Mouse (Mus musculus) ES-Bruce4 (cell line): ENCODE results near the gene Zfp385b. TPM values are rescaled to one million over a fixed set of nuclear protein-coding genes. Genes with fewer than 3 reads are reported as not detected.

ENCODE experiments used
- H3K27ac ChIP-seq: 2 replicates; pipeline ENCODE4 v1.5.1; 2012; ENCODE audit warnings: low read length, inconsistent platforms; ENCODE audit not compliant: insufficient read depth
- H3K27me3 ChIP-seq: 2 replicates; pipeline ENCODE4 v1.6.1; 2012; ENCODE audit warnings: mild to moderate bottlenecking, low read length, inconsistent platforms; ENCODE audit not compliant: control insufficient read depth, poor library complexity, insufficient read depth, severe bottlenecking
- H3K36me3 ChIP-seq: 2 replicates; pipeline ENCODE4 v1.6.1; 2012; ENCODE audit warnings: inconsistent platforms, mild to moderate bottlenecking, low read length, moderate library complexity; ENCODE audit not compliant: control insufficient read depth, poor library complexity, insufficient read depth, severe bottlenecking
- H3K4me1 ChIP-seq: one replicate; pipeline ENCODE4 v1.8.1; 2011; ENCODE audit warnings: low read length; ENCODE audit not compliant: control insufficient read depth, insufficient read depth
- H3K4me3 ChIP-seq: 2 replicates; pipeline ENCODE4 v1.5.1; 2011; ENCODE audit warnings: low read depth, mild to moderate bottlenecking, low read length
- H3K9ac ChIP-seq: 2 replicates; pipeline ENCODE4 v1.6.1; 2012; ENCODE audit warnings: low read depth, mild to moderate bottlenecking, inconsistent platforms; ENCODE audit not compliant: poor library complexity, severe bottlenecking
- H3K9me3 ChIP-seq: replicated peaks from 2 replicates; pipeline ENCODE4 v1.6.1; 2012; ENCODE audit warnings: mild to moderate bottlenecking, low read length, inconsistent platforms; ENCODE audit not compliant: control insufficient read depth, poor library complexity, insufficient read depth, severe bottlenecking
- CTCF ChIP-seq: IDR thresholded peaks from one replicate; pipeline ENCODE4 v1.8.1; 2011; ENCODE audit warnings: low read depth, low read length
- EP300 ChIP-seq: IDR thresholded peaks from 2 replicates; pipeline ENCODE4 v1.6.1; 2011; ENCODE audit warnings: low read depth, low read length; ENCODE audit not compliant: insufficient read depth
- POLR2A ChIP-seq: IDR thresholded peaks from one replicate; pipeline ENCODE4 v1.8.1; 2011; ENCODE audit warnings: low read length; ENCODE audit not compliant: insufficient read depth
- polyA plus RNA-seq: library from polyadenylated mRNA; stranded (reverse); fragments of >200 nt; gene quantifications from 2 replicates; pipeline ENCODE4 v1.2.4, GENCODE M21; 2011; ENCODE audit warnings: low read depth; ENCODE audit not compliant: missing spikeins, insufficient read depth, insufficient read length

The Zfp385b gene
- polyA plus RNA-seq, 1 experiment, result not detected

GRCm38 (mm10) chr2:77742359-77742758, 77.1 kb downstream of the Zfp385b start:
- Histone ChIP-seq H3K4me1 (no peaks in the 10 kb centered on the region), H3K36me3 (no peaks in the 10 kb centered on the region), H3K9ac (no peak overlapping the region), H3K9me3 (no peaks in the 10 kb centered on the region), H3K4me3 (no peak overlapping the region), H3K27me3 (no peaks in the 10 kb centered on the region), H3K27ac (no peak overlapping the region)
- TF ChIP-seq CTCF (no peak), POLR2A (no peak), EP300 (no peak)

GRCm38 (mm10) chr2:77730196-77730595, 89.2 kb downstream of the Zfp385b start:
- Histone ChIP-seq H3K4me1 (no peaks in the 10 kb centered on the region), H3K27me3 (no peaks in the 10 kb centered on the region; the same call in 1 of the 2 replicates), H3K9me3 (no peaks in the 10 kb centered on the region), H3K36me3 (no peaks in the 10 kb centered on the region), H3K27ac (no peak overlapping the region), H3K4me3 (no peak overlapping the region), H3K9ac (no peak overlapping the region)
- no peak for TF ChIP-seq CTCF

- H3K36me3 ChIP-seq, result no peaks in the 10 kb centered on the region
- H3K27ac ChIP-seq, result no peak overlapping the region
- no peak overlapping the region for H3K4me3 ChIP-seq
- no peaks in the 10 kb centered on the region; the same call in 1 of the 2 replicates for H3K27me3 ChIP-seq
- no peak for TF ChIP-seq EP300
- TF ChIP-seq POLR2A, result no peak
- no peak for TF ChIP-seq CTCF
- no peaks in the 10 kb centered on the region for H3K4me1 ChIP-seq
- no peaks in the 10 kb centered on the region for H3K9me3 ChIP-seq
- no peak overlapping the region for H3K9ac ChIP-seq
These were observed 92.6 kb downstream of the Zfp385b start for GRCm38 (mm10) chr2:77726798-77727197.

- Histone ChIP-seq H3K9ac (no peak overlapping the region), H3K27me3 (no peaks in the 10 kb centered on the region), H3K27ac (no peak overlapping the region), H3K9me3 (no peaks in the 10 kb centered on the region), H3K36me3 (no peaks in the 10 kb centered on the region), H3K4me3 (no peak overlapping the region), H3K4me1 (no peaks in the 10 kb centered on the region)
- TF ChIP-seq EP300 (no peak), CTCF (no peak), POLR2A (no peak)
These were observed 98.6 kb downstream of the Zfp385b start for GRCm38 (mm10) chr2:77720806-77721205.

- H3K9ac ChIP-seq, result no peak overlapping the region
- H3K36me3 ChIP-seq, result no peaks in the 10 kb centered on the region
- H3K9me3 ChIP-seq, result no peaks in the 10 kb centered on the region
- no peaks in the 10 kb centered on the region for H3K4me1 ChIP-seq
- H3K27me3 ChIP-seq, result no peaks in the 10 kb centered on the region
- H3K27ac ChIP-seq, result no peak overlapping the region
- no peak overlapping the region for H3K4me3 ChIP-seq
- TF ChIP-seq EP300 (no peak), CTCF (no peak), POLR2A (no peak)
These were observed 103.1 kb downstream of the Zfp385b start for GRCm38 (mm10) chr2:77716367-77716766.

- Histone ChIP-seq H3K4me1 (no peaks in the 10 kb centered on the region), H3K27me3 (no peaks in the 10 kb centered on the region), H3K27ac (no peak overlapping the region), H3K9ac (no peak overlapping the region), H3K9me3 (0 out of 2 replicates have a peak, but pooled peaks cover 1% of the 10 kb centered on the region), H3K4me3 (no peak overlapping the region), H3K36me3 (no peaks in the 10 kb centered on the region)
- TF ChIP-seq CTCF, result no peak
- TF ChIP-seq POLR2A, result no peak
- TF ChIP-seq EP300, result no peak
These were observed 105.6 kb downstream of the Zfp385b start for GRCm38 (mm10) chr2:77713886-77714285.
